Mouse (Mus musculus) heart, postnatal 25 days (tissue): ENCODE measurements around the gene Gm3033. TPM values are rescaled to one million over a fixed set of nuclear protein-coding genes. Genes with fewer than 3 reads are reported as not detected.
"Not testable (repeated sequence)": the region's sequence is repeated elsewhere in the genome, so short reads cannot be mapped to it uniquely, and the experiment has no call there.

Experiments
- DNase-seq: peaks from one replicate; pipeline ENCODE4 v3.0.0; 2022; ENCODE audit warnings: low spot score
- intact Hi-C: fragments of 180-260 bp; cut with DNase I; formaldehyde crosslinking; loops from one replicate; pipeline ENCODE4 v1.15.1; 2025
- total RNA-seq, 2 experiments: library from RNA; stranded (reverse); gene quantifications; 2 replicates each; pipeline ENCODE4 v1.2.3; 2021

Gene Gm3033
- total RNA-seq, result under 1 TPM in 1 of 2 experiments, not detected in 1; 0.20 TPM

- intact Hi-C loops, DNase-seq: not testable (repeated sequence)
Observed at GRCm38 (mm10) chr14:3845945-3846344, at the start of gene Gm3033. Gene Gm3033 (plus strand): TSS chr14:3846245.

- intact Hi-C loops, DNase-seq: not testable (repeated sequence)
Observed at GRCm38 (mm10) chr14:3809774-3810173, 36.3 kb upstream of the Gm3033 start, which contains the start of gene Gm3002. Gene Gm3002 (plus strand): TSS chr14:3810074.

- intact Hi-C loops, DNase-seq: not testable (repeated sequence)
Observed at GRCm38 (mm10) chr14:3883872-3884271, 37.8 kb downstream of the Gm3033 start, which contains the start of gene Gm2916. Gene Gm2916 (plus strand): TSS chr14:3884172.

Other genes with a start within 250 kb of the Gm3033 start
- not detected for gene Gm3012, start 211.7 kb upstream of the Gm3033 start, total RNA-seq
- gene Gm3020, start 194.2 kb upstream of the Gm3033 start, total RNA-seq, result under 1 TPM; 0.18 to 0.34 TPM
- not detected for gene Gm3043, start 157.5 kb upstream of the Gm3033 start, total RNA-seq
- under 1 TPM in 1 of 2 experiments, not detected in 1; 0.17 TPM for gene Gm3002, start 36.2 kb upstream of the Gm3033 start, total RNA-seq
- gene Gm2916, start 37.9 kb downstream of the Gm3033 start, total RNA-seq, result not detected
- not detected for gene Gm3029, start 85.5 kb downstream of the Gm3033 start, total RNA-seq
- gene Gm3095, start 117.3 kb downstream of the Gm3033 start, total RNA-seq, result not detected
- gene Gm3099, start 152.1 kb downstream of the Gm3033 start, total RNA-seq, result under 1 TPM in 1 of 2 experiments, not detected in 1; 0.20 TPM
- gene Gm5796, start 177.7 kb downstream of the Gm3033 start, total RNA-seq, result under 1 TPM; 0.59 to 0.81 TPM
- gene Gm3115, start 237.9 kb downstream of the Gm3033 start, total RNA-seq, result under 1 TPM; 0.13 to 0.17 TPM